ENCODE assay signal across 8 mouse cellular contexts in the genomic region with DNA sequence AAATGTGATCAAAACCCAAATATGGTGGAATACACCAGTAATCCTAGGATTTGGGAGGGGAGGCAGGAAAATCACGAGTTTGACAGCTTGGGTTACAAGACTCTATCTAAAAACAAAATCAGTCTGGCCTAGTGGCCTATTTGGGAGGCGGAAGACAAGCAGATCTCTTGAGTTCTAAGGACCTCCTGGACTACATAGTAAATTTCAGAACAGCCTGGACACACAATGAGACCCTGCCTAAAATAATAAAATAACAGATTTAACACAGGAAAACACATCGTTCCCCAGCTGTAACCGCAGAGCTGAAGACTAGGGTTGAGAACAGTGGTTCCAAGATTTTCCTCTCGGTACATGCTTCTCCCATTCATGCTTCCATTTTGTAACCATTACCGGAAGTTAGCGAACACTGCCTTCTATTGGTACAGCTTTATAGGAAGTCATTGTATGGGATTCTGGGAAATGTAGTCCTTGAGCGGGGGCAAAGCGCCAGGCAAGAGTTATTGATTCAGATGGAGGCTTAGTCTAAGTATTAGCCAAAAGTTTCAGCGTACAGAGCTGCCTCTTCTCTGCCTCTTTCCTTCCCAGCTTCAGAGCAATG. TPM values are rescaled to one million over a fixed set of nuclear protein-coding genes. Genes with fewer than 3 reads are reported as not detected.
DNase-seq lines count a peak whose midpoint lies in the region.

No protein-coding gene starts in this region.

- H3K4me3 ChIP-seq in midbrain, embryonic 10.5 days: peak overlapping the region; percentile 56

- H3K27ac ChIP-seq in midbrain, embryonic 10.5 days (replicated peaks): peak overlapping the region; percentile 77

- H3K27me3 ChIP-seq in midbrain, embryonic 10.5 days (ENCODE audit: low read depth, poor library complexity, severe bottlenecking): peaks cover 14% of the 10 kb centered on the region; the same call in 1 of the 2 replicates

- no peaks in the 10 kb centered on the region for H3K4me1 ChIP-seq in midbrain, embryonic 10.5 days

- intact Hi-C loops in left cerebral cortex, postnatal 4 days (cut with DNase I): no loop called here

- no peaks in the 10 kb centered on the region for H3K36me3 ChIP-seq in midbrain, embryonic 10.5 days

- peak; percentile 94 for DNase-seq in 416B (ENCODE audit: low read depth)
- peak; percentile 58 to 87 for DNase-seq in adrenal gland, adult (ENCODE audit: inconsistent age in 2 of 2, low spot score in 1 of 2)
- peak; percentile 92 for DNase-seq in embryo, embryonic 10.5 days (ENCODE audit: low spot score)
- DNase-seq in heart, adult 18-20 months: peak; percentile 76 to 85
- peak; percentile 73 for DNase-seq in kidney, adult 18-20 months
- peak; percentile 68 for DNase-seq in left cerebral cortex, postnatal 4 days
- DNase-seq in midbrain, embryonic 10.5 days (ENCODE audit: low spot score): peak; percentile 52
- DNase-seq in skeletal muscle tissue, adult 2 months (ENCODE audit: low read depth, low spot score): peak; percentile 48

- H3K9me3 ChIP-seq in midbrain, embryonic 10.5 days (replicated peaks): no peaks in the 10 kb centered on the region

- WGBS in midbrain, embryonic 10.5 days: 15% methylated on average over 10 of the region's 10 CpGs

RNA-seq across cellular contexts. Expression of gene Rab3d, which starts 16.7 kb away (rescaled TPM):
- 10 to 100 TPM; 16.2 to 18.2 TPM for total RNA-seq in heart, adult 18-20 months (2021)
- total RNA-seq in left cerebral cortex, postnatal 4 days (2021): 10 to 100 TPM; 31.1 to 41.1 TPM
- 8.3 and 9.7 TPM in 2 replicates for polyA plus RNA-seq in midbrain, embryonic 10.5 days (2016; fragmentation: Nextera tagmentation; extraction: Ambion mirVana)

RNA-seq across cellular contexts. Expression of gene Ccdc159, which starts 25.9 kb away (rescaled TPM):
- total RNA-seq in heart, adult 18-20 months (2021): 1 to 10 TPM; 3.7 to 6.0 TPM
- total RNA-seq in left cerebral cortex, postnatal 4 days (2021): 10 to 100 TPM; 18.5 to 20.8 TPM
- 4.2 and 4.6 TPM in 2 replicates for polyA plus RNA-seq in midbrain, embryonic 10.5 days (2016; fragmentation: Nextera tagmentation; extraction: Ambion mirVana)

RNA-seq across cellular contexts. Expression of gene Tmem205, which starts 26.0 kb away (rescaled TPM):
- total RNA-seq in heart, adult 18-20 months (2021): 10 to 100 TPM; 72.7 to 81.2 TPM
- total RNA-seq in left cerebral cortex, postnatal 4 days (2021): 10 to 100 TPM; 28.1 to 31.6 TPM
- 39.0 and 39.2 TPM in 2 replicates for polyA plus RNA-seq in midbrain, embryonic 10.5 days (2016; fragmentation: Nextera tagmentation; extraction: Ambion mirVana)

RNA-seq across cellular contexts. Expression of gene Plppr2, which starts 35.5 kb away (rescaled TPM):
- 1 to 10 TPM; 2.4 to 3.0 TPM for total RNA-seq in heart, adult 18-20 months (2021)
- total RNA-seq in left cerebral cortex, postnatal 4 days (2021): 100 to 1,000 TPM; 199 to 225 TPM
- 14.7 and 22.4 TPM in 2 replicates for polyA plus RNA-seq in midbrain, embryonic 10.5 days (2016; fragmentation: Nextera tagmentation; extraction: Ambion mirVana)

RNA-seq across cellular contexts. Expression of gene Dock6, which starts 48.9 kb away (rescaled TPM):
- total RNA-seq in heart, adult 18-20 months (2021): 10 to 100 TPM; 24.3 to 24.6 TPM
- total RNA-seq in left cerebral cortex, postnatal 4 days (2021): 10 to 100 TPM; 28.9 to 29.2 TPM
- polyA plus RNA-seq in midbrain, embryonic 10.5 days (2016; fragmentation: Nextera tagmentation; extraction: Ambion mirVana): 22.0 and 23.5 TPM in 2 replicates

Comparison
In these comparisons a context has a peak if more than half of its experiments do, and no peak if none do; other contexts are left out.
1. Peak in every context shown above with its lines: DNase-seq, H3K4me3 ChIP-seq and H3K27ac ChIP-seq.